Mouse (Mus musculus): ENCODE data around the gene Prkcz.

- TF ChIP-seq EP300 (IDR thresholded peaks at IDR 0.05; ENCODE audit: low read depth) (no peak), CTCF (IDR thresholded peaks at IDR 0.05; ENCODE audit: low read depth) (no peak)
Measured at GRCm38 (mm10) chr4:155352581-155352980, 8.6 kb downstream of the Prkcz start.
